Mouse (Mus musculus) erythroblast, embryonic 14.5 days (primary cell): ENCODE measurements around the gene Cnot2.

Source experiments
- GATA1 ChIP-seq: IDR thresholded peaks from 2 replicates; pipeline ENCODE4 v1.6.1; 2012; ENCODE audit warnings: low read length, inconsistent platforms, mixed read lengths
- TAL1 ChIP-seq: IDR thresholded peaks from 3 replicates; pipeline ENCODE4 v1.6.1; 2012; ENCODE audit warnings: low read length, inconsistent platforms, mixed read lengths

- TF ChIP-seq TAL1 (no peak), GATA1 (no peak)
These were observed 19.1 kb downstream of the Cnot2 start for GRCm38 (mm10) chr10:116562210-116562609.
